ENCODE assay signal across 15 mouse cellular contexts in the genomic region with DNA sequence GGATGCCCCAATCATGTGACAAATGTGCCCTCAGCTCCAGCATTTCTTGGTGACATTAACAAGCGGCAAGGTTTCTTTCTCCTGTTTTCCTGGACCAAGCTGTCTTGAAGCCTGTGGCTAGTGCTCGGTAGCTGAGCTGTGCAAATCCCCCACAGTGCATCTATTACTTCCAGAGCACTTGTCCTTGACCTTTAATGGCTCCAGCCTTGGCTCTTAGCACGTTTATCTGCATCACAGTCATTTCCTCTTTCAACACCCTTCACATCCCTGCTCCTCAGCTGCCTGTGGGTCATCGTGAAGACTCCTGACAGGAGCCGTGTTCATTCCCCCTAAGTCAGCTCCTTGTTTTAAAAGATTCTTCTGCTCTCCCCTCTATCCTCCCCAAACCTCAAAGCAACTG.
DNase-seq lines count a peak whose midpoint lies in the region.
"Had no signal": no experiment of that assay in that cellular context is flagged by ENCODE, and none has a peak within 500 bp of the region (broad histone marks: within the 10 kb centered on the region; RNA-seq: fewer than 3 reads in every experiment).

No protein-coding gene starts in this region.

- DNase-seq in adrenal gland, postnatal 10 days, result peak; percentile 15
- DNase-seq in adrenal gland, adult 8-10 months, result no peak
- DNase-seq in 416B (ENCODE audit: low read depth), result peak; percentile 85
- peak; percentile 1 for DNase-seq in WW6 (ENCODE audit: low read depth, low spot score)
- DNase-seq in retina, embryonic 14.5 days (ENCODE audit: low spot score), result peak; percentile 16
- no peak for DNase-seq in cerebellum, adult 8-10 months
- no peak for DNase-seq in lung, postnatal 10 days
- DNase-seq: cerebellum, adult 11-12 months; cerebellum, postnatal 14 days; forebrain, postnatal 0 days; gastrocnemius, postnatal 14 days; kidney, adult 2 months; layer of hippocampus, adult 9-11 months; thymus, adult 2 months; thymus, postnatal 4 days had no signal

Comparison
In these comparisons a context has a peak if more than half of its experiments do, and no peak if none do; other contexts are left out.
1. DNase-seq: peak in adrenal gland, postnatal 10 days (single experiment), 416B (single experiment), WW6 (single experiment) and retina, embryonic 14.5 days (single experiment); none in adrenal gland, adult 8-10 months (single experiment), cerebellum, adult 8-10 months (single experiment) and lung, postnatal 10 days (single experiment).